Mouse (Mus musculus) neutrophil, adult 65 days (primary cell): Measurements from ENCODE around the gene Gm3259. TPM values are rescaled to one million over a fixed set of nuclear protein-coding genes. Genes with fewer than 3 reads are reported as not detected.

Experiments
- total RNA-seq: library from RNA; stranded (reverse); gene quantifications from 2 replicates; pipeline ENCODE4 v1.2.4, GENCODE M21; 2023

Gm3259 gene
- not detected in 2 replicates for total RNA-seq

DNA sequence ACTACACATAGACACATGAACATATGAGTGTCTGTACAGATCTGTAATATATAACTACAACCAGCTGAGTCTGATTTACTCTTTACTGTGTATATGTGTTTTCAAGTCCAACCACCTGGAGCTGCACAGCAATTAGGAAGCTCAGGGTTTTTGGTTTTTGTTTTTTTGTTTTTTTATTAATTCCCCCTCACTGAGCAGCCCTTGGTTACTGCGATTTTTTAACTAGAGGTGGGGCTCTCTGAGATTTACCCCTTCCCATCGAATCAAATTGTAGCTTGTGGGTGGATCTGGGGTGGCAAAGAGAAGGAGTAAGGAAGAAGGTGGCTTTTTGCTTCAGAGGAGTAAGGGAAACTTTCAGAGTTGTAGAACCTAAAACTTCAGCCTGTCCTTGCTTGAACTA, at the start of gene Gm3259:
Gene Gm3259 (plus strand): TSS at position 301 of the 400 bp plus-strand sequence.

DNA sequence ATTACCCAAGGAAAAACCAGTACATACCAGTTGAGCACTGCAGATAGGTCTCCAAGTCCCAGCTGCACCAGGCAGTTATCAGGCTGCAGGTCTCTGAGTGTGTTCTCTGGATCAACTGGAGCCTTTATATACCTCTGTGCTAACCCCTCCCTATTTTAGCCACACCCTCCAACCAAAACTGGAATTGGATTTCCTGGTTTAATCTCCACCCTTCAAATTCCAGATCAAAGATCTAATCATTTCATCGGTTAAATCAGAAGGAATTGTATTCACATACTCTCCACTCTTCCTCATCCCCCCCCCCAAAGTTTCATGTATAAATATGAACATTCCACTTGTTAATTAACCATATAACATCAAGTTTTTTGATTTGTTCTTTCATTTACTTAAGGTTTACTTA, 33.0 kb upstream of the Gm3259 start, which contains the start of gene Gm10424:
Gene Gm10424 (minus strand): TSS at position 101 of the 400 bp plus-strand sequence.

Other genes with a start within 250 kb of the Gm3259 start
- gene Gm7942, start 199.0 kb upstream of the Gm3259 start, total RNA-seq, result not detected in 2 replicates
- gene Gm16513, start 123.3 kb upstream of the Gm3259 start, total RNA-seq, result not detected in 2 replicates
- not detected in 2 replicates for gene Gm10424, start 33.1 kb upstream of the Gm3259 start, total RNA-seq
- gene D5Ertd577e, start 150.9 kb downstream of the Gm3259 start, total RNA-seq, result not detected in 2 replicates
- not detected in 2 replicates for gene Gm3286, start 204.8 kb downstream of the Gm3259 start, total RNA-seq